Mouse (Mus musculus) layer of hippocampus, adult 9-11 months (tissue): Measurements from ENCODE around the gene Smim7.

Experiments used
- DNase-seq: peaks from one replicate; pipeline ENCODE4 v3.0.0; 2022

Smim7 gene

DNA sequence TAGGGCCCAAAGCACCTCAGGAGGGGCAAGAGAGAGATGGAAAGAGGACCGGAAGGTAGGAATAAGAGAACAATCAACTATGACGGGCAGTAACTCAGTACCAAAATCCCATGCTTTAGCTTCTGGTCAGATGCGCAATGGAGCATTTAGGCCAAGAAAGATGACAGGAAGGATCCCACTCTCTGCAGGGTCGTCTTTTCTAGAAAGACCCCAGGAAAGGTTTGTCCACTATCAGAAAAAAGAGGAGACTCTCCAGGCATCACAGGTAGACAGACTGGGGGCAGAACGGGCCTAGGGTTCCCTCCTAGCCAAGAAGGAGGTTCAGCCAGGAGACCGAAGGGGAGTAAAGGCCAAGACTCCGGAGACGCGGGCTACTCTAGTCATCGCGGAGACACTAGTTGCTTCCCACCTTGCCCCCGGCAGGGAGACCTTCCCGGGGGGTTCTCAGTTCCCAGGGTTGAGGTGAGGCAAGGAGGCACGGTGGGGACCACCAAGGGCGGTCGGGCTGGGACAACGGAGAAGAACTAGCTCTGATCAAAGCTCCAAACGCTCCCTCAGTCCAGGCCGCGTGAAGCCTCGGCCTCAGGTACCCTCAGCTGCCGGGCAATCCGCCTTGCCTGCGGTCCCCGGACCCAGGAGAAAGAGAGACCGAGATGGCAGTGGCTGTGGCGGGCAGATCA is 23.6 kb downstream of the Smim7 start:
- DNase-seq, result no peak

DNA sequence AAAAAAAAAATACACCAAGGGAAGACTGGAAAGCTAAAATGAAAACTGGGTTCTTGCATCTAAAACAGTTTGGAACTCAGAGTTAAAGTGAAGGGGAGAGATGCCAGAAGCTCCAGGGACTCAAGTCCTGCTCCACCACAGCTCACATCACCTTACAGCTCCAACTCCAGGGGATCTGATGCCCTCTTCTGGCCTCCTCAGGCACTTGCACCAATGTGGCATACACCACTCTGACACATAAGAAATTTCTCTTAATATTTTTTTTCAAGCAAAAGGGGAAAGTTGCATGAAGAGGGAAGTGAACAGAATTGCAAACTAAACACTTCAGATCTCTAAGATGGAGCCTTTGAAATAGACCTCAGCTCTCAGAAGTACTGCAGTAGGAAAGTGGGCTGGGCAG is 31.7 kb downstream of the Smim7 start:
- no peak for DNase-seq

- no peak for DNase-seq
These were observed 36.0 kb downstream of the Smim7 start for GRCm38 (mm10) chr8:72534888-72535287.

GRCm38 (mm10) chr8:72532103-72532502 is 38.8 kb downstream of the Smim7 start:
- DNase-seq, result no peak

- no peak for DNase-seq
These were observed 49.0 kb downstream of the Smim7 start for GRCm38 (mm10) chr8:72521888-72522287.

DNA sequence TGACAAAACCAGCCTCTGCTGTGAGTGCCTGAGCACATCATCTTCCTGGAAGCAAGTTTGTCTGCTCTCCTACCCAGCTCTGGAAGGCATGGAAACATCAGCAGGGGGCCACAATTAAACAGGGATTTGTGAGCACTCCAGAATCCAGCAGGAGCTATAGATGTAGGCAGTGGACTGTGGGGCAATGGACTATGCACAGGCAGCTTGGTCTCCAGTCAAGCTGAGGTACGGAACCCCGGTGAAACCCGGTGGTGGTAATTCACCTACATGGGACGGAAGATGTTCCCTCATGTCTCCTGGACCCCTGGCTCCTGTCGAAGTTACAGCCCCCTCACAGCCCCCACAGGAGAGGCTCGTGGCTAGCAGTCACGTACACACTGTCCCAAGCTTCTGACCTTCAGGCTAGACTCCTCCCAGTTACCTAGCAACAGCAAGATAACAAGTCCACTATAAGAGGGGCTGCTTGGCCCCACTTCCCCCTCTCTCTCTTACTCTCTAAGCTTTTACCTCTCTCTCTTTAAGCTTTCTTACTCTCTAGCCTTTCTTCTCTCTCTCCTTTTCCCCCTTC is 53.4 kb downstream of the Smim7 start:
- no peak for DNase-seq
